Mouse (Mus musculus) liver, embryonic 12.5 days (tissue): ENCODE data around the gene Esyt1. TPM values are rescaled to one million over a fixed set of nuclear protein-coding genes. Genes with fewer than 3 reads are reported as not detected.
"Not testable (repeated sequence)": the region's sequence is repeated elsewhere in the genome, so short reads cannot be mapped to it uniquely, and the experiment has no call there.

Source experiments
- ATAC-seq: fragments of 200-750 bp; cut with Nextera tagmentation; 2 replicates; pipeline ENCODE4 v1.8.0; 2017; ENCODE audit warnings: moderate number of reproducible peaks, mild to moderate bottlenecking, moderate library complexity
- H3K27ac ChIP-seq: fragments of 300-500 bp; sonication (generic); 2 replicates; pipeline ENCODE4 v1.5.1; 2016; ENCODE audit warnings: mild to moderate bottlenecking
- H3K27me3 ChIP-seq: fragments of 300-500 bp; sonication (generic); replicated peaks from 2 replicates; pipeline ENCODE4 v1.6.1; 2016; ENCODE audit warnings: mild to moderate bottlenecking, moderate library complexity
- H3K36me3 ChIP-seq: fragments of 300-500 bp; sonication (generic); 2 replicates; pipeline ENCODE4 v1.6.1; 2016; ENCODE audit warnings: mild to moderate bottlenecking, moderate library complexity
- H3K4me1 ChIP-seq: fragments of 300-500 bp; sonication (generic); 2 replicates; pipeline ENCODE4 v1.6.1; 2016
- H3K4me2 ChIP-seq: fragments of 300-500 bp; sonication (generic); 2 replicates; pipeline ENCODE4 v1.6.1; 2016; ENCODE audit warnings: mild to moderate bottlenecking, moderate library complexity
- H3K4me3 ChIP-seq: fragments of 300-500 bp; sonication (generic); 2 replicates; pipeline ENCODE4 v1.5.1; 2016; ENCODE audit warnings: mild to moderate bottlenecking, moderate library complexity
- H3K9ac ChIP-seq: fragments of 300-500 bp; sonication (generic); 2 replicates; pipeline ENCODE4 v1.6.1; 2016; ENCODE audit warnings: mild to moderate bottlenecking, moderate library complexity
- H3K9me3 ChIP-seq: fragments of 300-500 bp; sonication (generic); replicated peaks from 2 replicates; pipeline ENCODE4 v1.6.1; 2016; ENCODE audit warnings: mild to moderate bottlenecking, moderate library complexity
- WGBS: fragments of 180-500 bp; shearing (Covaris S2); methylation state at CpG from one replicate; pipeline ENCODE4 v1.1.7; 2016; ENCODE audit not compliant: insufficient replicate concordance; 5-methylcytosine and 5-hydroxymethylcytosine counted together
- polyA plus RNA-seq: library from polyadenylated mRNA; unstranded; fragments of >200 nt; fragmentation: Nextera tagmentation; extraction: Ambion mirVana; gene quantifications from 2 replicates; pipeline ENCODE4 v1.2.1, GENCODE M21; 2016

Gene Esyt1
- polyA plus RNA-seq, 1 experiment from 2014 or later = 15.0 TPM

DNA sequence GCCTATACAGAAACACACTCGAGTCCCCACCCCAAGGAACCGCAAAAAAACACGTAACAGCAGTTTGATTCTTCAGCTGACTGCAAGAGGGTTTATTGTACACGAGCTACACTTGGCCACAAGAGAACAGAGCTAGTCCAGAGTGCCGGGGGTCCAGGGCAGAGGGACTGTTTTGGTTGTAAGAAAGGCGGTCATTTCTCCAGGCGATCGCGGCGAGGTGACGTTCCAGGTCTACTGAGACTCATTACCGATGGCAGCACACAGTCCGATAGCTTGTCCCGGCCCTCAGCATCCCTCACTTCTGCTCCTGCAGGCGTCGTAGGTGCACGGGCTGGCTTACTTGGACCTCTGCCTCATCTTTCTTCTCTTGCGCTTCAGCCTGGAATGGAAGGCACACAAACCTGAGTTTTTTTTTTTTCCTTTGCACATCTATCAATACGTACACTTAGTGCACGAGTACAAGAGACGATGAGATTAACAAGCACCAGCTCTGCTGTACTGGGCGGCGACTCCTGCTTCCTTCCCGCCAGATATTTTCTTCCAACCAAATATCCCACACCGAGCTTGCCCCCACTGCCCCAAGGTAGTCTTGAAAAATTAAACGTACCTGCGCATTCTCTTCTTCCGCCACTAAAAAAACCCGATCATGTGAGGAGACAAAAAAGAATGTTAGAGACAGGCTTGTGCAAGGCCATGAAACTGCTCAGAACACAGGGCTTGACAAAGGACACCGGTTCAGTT, 22.6 kb upstream of the Esyt1 start:
- Histone ChIP-seq H3K27ac (peak overlapping the region; percentile 94), H3K4me1 (peaks cover 27% of the 10 kb centered on the region), H3K9ac (peak overlapping the region; percentile 92), H3K4me3 (peak overlapping the region; percentile 84), H3K36me3 (peaks cover 32% of the 10 kb centered on the region), H3K4me2 (peak overlapping the region; percentile 93)
- not testable (repeated sequence) for H3K9me3 ChIP-seq, ATAC-seq, H3K27me3 ChIP-seq
- WGBS = under 1% methylated on average over 30 of the region's 30 CpGs

DNA sequence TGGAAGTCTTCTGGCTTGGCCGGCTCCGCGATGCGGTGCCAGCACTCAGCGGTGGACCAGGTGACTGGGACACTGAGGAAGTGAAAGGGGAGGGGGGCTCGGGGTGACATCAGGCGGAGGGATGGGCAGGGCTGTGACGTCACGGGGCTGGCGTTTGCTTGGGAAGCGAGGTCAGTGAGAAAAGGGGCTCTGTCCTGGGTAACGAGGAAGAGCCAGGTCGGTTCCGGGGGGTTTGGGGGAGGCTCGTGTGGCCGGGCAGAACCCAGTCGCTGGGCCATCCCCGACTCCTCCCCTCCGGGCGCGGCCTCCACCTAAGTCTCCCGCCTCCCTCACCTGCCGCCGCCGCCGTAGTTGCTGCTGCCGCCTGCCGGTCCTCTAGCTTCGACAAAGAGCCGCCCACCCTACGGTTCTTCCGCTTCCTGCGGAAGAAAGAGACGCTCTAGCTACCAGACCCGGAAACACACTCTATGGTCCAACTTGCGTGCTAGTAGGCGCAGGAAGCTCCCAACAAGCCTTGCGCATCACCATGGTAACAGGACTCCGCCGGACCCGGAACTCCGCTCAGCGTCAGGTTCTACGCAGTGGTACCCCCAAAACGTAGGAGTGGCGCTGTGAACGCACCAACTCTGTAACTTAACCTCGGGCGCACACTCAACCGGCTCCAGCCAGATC, 21.8 kb upstream of the Esyt1 start, which contains the start of gene Zc3h10:
TSS of gene Zc3h10 (minus strand) at position 414 of the 672 bp plus-strand sequence.
- Histone ChIP-seq H3K4me1 (peaks cover 27% of the 10 kb centered on the region), H3K27ac (peak within 1 kb of the TSS; percentile 94), H3K9me3 (no peaks in the 10 kb centered on the region), H3K27me3 (no peaks in the 10 kb centered on the region), H3K4me3 (peak within 1 kb of the TSS; percentile 84), H3K9ac (peak within 1 kb of the TSS; percentile 92), H3K4me2 (peak within 1 kb of the TSS; percentile 93), H3K36me3 (peaks cover 39% of the 10 kb centered on the region)
- WGBS = under 1% methylated on average over 42 of the region's 50 CpGs
- peak; percentile 89 for ATAC-seq

DNA sequence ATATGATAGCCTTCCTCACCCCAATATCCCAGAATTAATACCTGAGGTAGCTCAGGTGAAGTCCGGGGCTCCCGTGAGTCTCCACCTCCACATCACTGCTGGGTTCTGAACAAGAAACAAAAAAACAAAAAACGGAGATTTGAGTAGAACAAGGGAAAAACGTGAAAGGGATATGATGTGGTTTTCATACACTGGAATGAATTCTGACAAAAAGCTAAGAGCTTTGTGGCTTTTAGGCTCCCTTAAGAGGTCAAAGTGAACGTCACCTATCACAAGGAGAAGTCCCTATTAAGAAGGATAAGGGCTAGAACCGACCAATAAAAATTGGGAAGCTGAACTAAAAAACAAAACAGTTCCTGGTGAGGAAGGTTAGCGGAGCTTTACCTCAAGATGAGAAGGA, 21.1 kb upstream of the Esyt1 start:
- no peak for ATAC-seq
- Histone ChIP-seq H3K4me2 (peak overlapping the region; percentile 93), H3K9me3 (no peaks in the 10 kb centered on the region), H3K27ac (peak overlapping the region; percentile 94), H3K4me1 (peaks cover 27% of the 10 kb centered on the region), H3K9ac (peak overlapping the region; percentile 92), H3K4me3 (peak overlapping the region; percentile 84), H3K27me3 (no peaks in the 10 kb centered on the region), H3K36me3 (peaks cover 45% of the 10 kb centered on the region)
- WGBS = 10% methylated on average over 7 of the region's 7 CpGs

DNA sequence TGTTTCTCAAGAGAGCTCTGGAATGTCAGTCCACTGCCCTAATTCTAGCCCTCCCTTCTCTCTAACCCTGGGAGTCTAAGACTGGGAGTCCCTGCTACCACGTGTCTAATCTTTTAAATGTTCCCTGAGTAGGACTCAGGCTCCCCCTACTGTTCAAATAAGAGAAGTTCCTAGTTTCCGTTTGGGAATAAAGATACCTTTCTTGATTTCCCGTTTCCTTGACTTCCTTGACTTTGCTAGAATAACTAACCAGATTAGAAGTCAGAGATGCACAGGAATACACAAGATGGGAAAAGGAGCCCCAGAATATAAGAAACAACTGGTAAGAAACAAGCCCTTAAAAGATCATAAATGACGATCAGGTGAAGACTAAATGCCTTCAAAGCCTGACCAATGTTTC, 20.7 kb upstream of the Esyt1 start:
- 8% methylated on average over 4 of the region's 4 CpGs for WGBS
- ATAC-seq = no peak

DNA sequence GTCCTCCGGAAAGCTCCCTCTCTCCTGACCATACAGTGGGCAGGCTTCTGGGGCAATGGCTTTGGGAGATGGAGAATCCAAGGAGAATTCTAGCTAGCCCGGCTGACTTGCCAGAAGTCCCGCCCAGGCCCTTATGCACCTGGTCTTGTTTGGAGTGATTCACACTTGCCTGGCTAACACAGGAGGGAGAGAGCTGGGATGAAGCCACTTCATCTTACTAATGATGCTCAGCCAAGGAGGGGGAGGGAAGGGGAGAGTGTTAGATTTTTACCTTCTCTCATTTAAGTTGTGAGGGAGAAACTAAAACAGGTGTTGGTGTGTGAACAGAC, 19.9 kb upstream of the Esyt1 start:
- Histone ChIP-seq H3K9me3 (no peaks in the 10 kb centered on the region), H3K4me1 (peaks cover 27% of the 10 kb centered on the region), H3K4me3 (no peak overlapping the region), H3K4me2 (no peak overlapping the region), H3K27ac (no peak overlapping the region), H3K36me3 (peaks cover 48% of the 10 kb centered on the region), H3K27me3 (no peaks in the 10 kb centered on the region), H3K9ac (no peak overlapping the region)
- ATAC-seq = no peak
- 85% methylated on average over 3 of the region's 3 CpGs for WGBS

More for the DNA sequence above, 20.7 kb upstream of the Esyt1 start:
- Histone ChIP-seq H3K9me3 (no peaks in the 10 kb centered on the region), H3K4me2 (peak overlapping the region; percentile 93), H3K36me3 (peaks cover 47% of the 10 kb centered on the region), H3K27ac (peak overlapping the region; percentile 94), H3K9ac (peak overlapping the region; percentile 92), H3K4me1 (peaks cover 27% of the 10 kb centered on the region), H3K4me3 (peak overlapping the region; percentile 84), H3K27me3 (no peaks in the 10 kb centered on the region)

DNA sequence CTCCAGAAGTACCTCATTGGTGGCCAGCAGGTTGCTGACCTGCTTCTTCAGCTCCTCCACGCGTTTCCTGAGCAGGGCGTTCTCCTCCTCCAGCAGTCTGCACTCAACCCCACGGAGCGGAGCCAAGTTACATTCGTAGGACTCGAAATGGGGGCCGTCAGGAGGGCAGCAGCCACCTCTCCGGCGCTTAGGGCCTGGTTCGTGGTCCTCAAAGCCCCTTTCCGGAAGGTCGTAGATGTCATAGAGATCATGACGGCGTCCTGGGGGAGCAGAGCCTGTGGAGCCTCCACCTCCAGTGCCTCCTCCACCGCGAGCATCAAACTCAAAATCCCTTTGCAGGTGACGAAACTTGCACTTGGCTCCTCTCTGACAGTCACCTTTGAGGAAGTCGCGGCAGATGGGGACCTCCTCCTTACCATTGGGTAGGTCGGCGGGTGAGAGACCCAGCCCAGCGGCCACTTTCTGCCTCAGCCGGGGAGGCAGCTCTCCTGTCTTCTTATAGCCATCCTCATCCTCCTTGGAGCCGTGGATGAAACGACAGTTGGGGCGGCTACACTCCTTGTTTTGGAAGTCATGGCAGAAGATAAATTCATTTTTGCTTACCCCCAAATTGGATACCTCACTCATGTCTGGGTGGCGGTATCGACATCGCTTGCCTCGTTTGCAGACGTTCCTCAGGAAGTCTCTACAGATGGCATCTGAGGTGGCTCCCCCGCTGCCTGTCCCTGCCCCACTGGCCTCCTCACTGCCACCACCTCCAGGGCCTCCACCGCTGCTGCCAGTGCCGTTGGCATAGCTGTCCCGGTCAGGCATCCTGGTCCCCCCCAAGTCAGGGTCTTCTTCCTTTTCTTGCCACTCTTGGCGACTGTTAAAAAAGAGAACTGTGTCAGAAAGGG, 19.3 kb upstream of the Esyt1 start:
- Histone ChIP-seq H3K9ac (no peak overlapping the region), H3K4me2 (no peak overlapping the region), H3K4me3 (no peak overlapping the region), H3K27ac (no peak overlapping the region), H3K36me3 (peaks cover 48% of the 10 kb centered on the region), H3K27me3 (no peaks in the 10 kb centered on the region), H3K9me3 (no peaks in the 10 kb centered on the region), H3K4me1 (peaks cover 22% of the 10 kb centered on the region)
- ATAC-seq = no peak
- WGBS = 86% methylated on average over 37 of the region's 37 CpGs

DNA sequence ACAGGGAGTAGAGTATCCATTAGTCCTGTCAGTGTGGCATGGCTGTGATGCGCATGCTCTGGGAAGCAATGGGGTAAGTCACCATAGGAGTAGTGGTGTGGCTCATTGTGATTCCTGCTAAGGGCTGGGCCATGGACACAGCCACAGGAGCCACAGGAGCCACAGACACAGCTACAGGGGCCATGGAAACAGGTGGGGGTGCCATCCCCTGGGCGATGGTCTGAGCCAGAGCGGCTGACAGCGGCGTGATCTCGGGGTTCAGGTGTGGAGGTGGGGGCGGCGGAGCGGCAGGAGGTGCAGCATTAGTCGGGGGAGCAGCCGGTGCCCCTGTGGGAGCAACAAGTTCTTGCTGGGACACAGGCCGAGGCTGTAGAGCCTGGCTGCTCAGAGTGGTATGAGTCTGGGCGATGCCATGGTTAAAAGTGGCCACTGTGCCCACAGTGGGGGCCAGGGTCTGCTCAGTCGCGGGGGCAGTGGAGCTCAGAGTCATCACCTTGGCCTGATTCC, 18.5 kb upstream of the Esyt1 start:
- H3K9me3 ChIP-seq = no peaks in the 10 kb centered on the region
- no peak overlapping the region for H3K4me2 ChIP-seq
- ATAC-seq = no peak
- H3K27ac ChIP-seq = no peak overlapping the region
- no peak overlapping the region for H3K4me3 ChIP-seq
- no peak overlapping the region for H3K9ac ChIP-seq
- H3K27me3 ChIP-seq = no peaks in the 10 kb centered on the region
- peaks cover 19% of the 10 kb centered on the region for H3K4me1 ChIP-seq
- WGBS = 91% methylated on average over 15 of the region's 15 CpGs
- peaks cover 48% of the 10 kb centered on the region for H3K36me3 ChIP-seq

DNA sequence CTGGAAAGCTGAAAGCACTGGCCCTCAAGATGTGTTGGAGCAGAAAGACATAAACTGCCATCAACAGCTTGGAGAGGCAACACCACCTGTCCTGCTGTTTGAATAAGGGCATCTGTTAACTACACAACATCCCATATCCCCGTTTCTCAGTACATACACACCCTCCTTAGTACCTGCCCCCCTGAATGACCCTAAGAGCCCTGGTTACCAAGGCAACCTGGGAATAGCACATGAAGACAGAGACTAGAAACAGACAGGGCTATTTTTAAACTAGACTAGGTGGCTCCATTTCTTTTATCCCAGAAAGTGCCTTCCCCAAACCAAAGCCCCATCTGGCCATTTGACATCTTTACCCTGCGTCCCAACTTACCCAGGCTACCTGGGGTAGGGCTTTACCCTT, 17.4 kb upstream of the Esyt1 start:
- Histone ChIP-seq H3K27ac (no peak overlapping the region), H3K4me2 (no peak overlapping the region), H3K9ac (no peak overlapping the region), H3K4me1 (peaks cover 19% of the 10 kb centered on the region), H3K36me3 (peaks cover 45% of the 10 kb centered on the region), H3K27me3 (no peaks in the 10 kb centered on the region), H3K9me3 (no peaks in the 10 kb centered on the region), H3K4me3 (no peak overlapping the region)
- no peak for ATAC-seq
- WGBS = 81% methylated on average over 2 of the region's 2 CpGs

DNA sequence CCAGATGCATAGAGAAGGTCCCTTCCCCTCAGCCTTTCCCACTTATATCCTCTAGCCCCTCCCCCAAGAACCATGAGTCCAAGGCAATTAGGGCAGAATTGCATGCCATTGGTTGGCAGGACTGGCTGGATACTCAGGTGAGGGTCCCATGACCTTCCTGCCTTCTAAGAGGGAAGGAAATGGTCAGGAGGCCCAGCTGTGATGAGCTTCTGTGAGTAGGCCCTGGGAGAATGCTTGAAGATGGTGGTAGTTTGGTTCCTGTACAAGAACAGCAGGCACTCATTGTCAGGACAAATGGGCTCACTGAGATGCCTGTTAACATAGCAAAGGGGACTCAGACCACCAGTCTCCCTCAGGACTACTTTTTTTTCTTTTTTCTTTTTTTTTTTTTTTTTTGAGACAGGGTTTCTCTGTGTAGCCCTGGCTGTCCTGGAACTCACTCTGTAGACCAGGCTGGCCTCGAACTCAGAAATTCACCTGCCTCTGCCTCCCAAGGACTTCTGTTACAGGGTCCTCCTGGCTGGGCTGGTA, 12.7 kb upstream of the Esyt1 start:
- no peak overlapping the region for H3K9ac ChIP-seq
- 93% methylated on average over 1 of the region's 1 CpGs for WGBS
- ATAC-seq = no peak

DNA sequence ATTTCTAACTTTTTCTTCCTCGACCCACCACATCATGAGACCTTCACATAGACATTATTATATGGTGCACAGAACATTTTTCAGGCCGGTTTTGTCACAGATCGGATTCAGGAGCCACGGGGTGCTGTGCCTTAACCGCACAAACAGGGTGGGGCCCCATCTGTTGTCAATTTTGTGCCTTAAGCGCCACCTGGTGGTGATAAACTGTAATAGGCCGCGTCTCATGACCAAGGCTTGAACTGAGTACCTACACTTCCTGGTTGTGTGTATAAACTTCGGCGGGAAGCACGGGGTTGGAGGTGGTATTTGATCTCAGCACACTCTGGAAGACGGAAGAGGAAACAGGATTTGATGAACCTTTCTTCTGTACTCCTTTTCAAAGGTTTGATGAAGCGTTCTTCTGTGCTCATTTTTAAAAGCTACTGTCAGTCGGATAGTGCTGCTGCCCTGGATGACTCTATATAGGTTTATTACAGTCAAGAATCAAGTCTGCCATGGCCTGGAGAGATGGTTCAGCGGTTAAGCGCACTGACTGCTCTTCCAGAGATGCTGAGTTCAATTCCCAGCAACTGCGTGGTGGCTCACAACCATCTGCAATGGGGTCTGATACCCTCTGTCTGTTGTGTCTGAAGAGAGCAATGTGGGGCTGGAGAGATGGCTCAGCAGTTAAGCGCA, 10.7 kb upstream of the Esyt1 start:
- Histone ChIP-seq H3K4me3 (peak overlapping the region; percentile 33), H3K27me3 (no peaks in the 10 kb centered on the region), H3K4me2 (peak overlapping the region; percentile 60), H3K36me3 (0 out of 2 replicates have a peak, but pooled peaks cover under 1% of the 10 kb centered on the region), H3K9ac (peak overlapping the region; percentile 58), H3K27ac (peak overlapping the region; percentile 59), H3K9me3 (no peaks in the 10 kb centered on the region), H3K4me1 (peaks cover 24% of the 10 kb centered on the region)
- 15% methylated on average over 18 of the region's 18 CpGs for WGBS
- peak; percentile 94 for ATAC-seq

More for the DNA sequence above, 12.7 kb upstream of the Esyt1 start:
- Histone ChIP-seq H3K4me3 (no peak overlapping the region), H3K27me3 (no peaks in the 10 kb centered on the region), H3K9me3 (no peaks in the 10 kb centered on the region), H3K4me1 (peaks cover 24% of the 10 kb centered on the region), H3K36me3 (peaks cover 17% of the 10 kb centered on the region), H3K4me2 (no peak overlapping the region), H3K27ac (no peak overlapping the region)
